Mouse (Mus musculus) liver, adult 2 months (tissue): ENCODE measurements at regions not wholly inside any gene's neighbourhood (a gene's known extent, or its start where the extent isn't known, plus 50 kb on each side); places are given as distances from the start of the nearest gene placed in this dataset.

ENCODE experiments used
- CTCF ChIP-seq: fragments of 200-500 bp; IDR thresholded peaks from 2 replicates; pipeline ENCODE4 v1.5.1; 2011; ENCODE audit warnings: low read depth, low read length, control low read depth
- POLR2A ChIP-seq: fragments of 200-500 bp; IDR thresholded peaks from 2 replicates; pipeline ENCODE4 v1.6.1; 2011; ENCODE audit warnings: low read length, control low read depth; ENCODE audit not compliant: insufficient read depth; ENCODE audit errors: extremely low read depth

GRCm38 (mm10) chr5:4597471-4597870, 160.4 kb downstream of the Fzd1 start:
- TF ChIP-seq CTCF (no peak), POLR2A (no peak)
